In genomic region chr19:29185552-29186232, GRCm38 (mm10) we compare ENCODE assay signal across 13 mouse cellular contexts.
DNase-seq lines count a peak whose midpoint lies in the region; ATAC-seq and TF ChIP-seq lines count a peak whose summit lies in the region.
"Had no signal": no experiment of that assay in that cellular context is flagged by ENCODE, and none has a peak within 500 bp of the region (broad histone marks: within the 10 kb centered on the region; RNA-seq: fewer than 3 reads in every experiment).

No protein-coding gene starts in this region.

- H3K9me3 ChIP-seq in midbrain, embryonic 14.5 days (ENCODE audit: control insufficient read depth, low read length) = no peaks in the 10 kb centered on the region
- no peaks in the 10 kb centered on the region for H3K9me3 ChIP-seq in midbrain, postnatal 0 days (ENCODE audit: low read length)
- no peaks in the 10 kb centered on the region for H3K9me3 ChIP-seq in heart, embryonic 12.5 days (replicated peaks)
- no peaks in the 10 kb centered on the region for H3K9me3 ChIP-seq in forebrain, embryonic 13.5 days (replicated peaks)
- H3K9me3 ChIP-seq: midbrain, embryonic 12.5 days had no signal

- no peaks in the 10 kb centered on the region for H3K36me3 ChIP-seq in midbrain, embryonic 14.5 days (ENCODE audit: control insufficient read depth, insufficient read depth, low read length)
- no peaks in the 10 kb centered on the region for H3K36me3 ChIP-seq in midbrain, postnatal 0 days (ENCODE audit: insufficient read depth, low read length)
- H3K36me3 ChIP-seq in heart, embryonic 12.5 days = no peaks in the 10 kb centered on the region
- no peaks in the 10 kb centered on the region for H3K36me3 ChIP-seq in forebrain, embryonic 13.5 days (ENCODE audit: poor library complexity, severe bottlenecking)
- H3K36me3 ChIP-seq: midbrain, embryonic 12.5 days had no signal

- no peak overlapping the region for H3K9ac ChIP-seq in midbrain, embryonic 14.5 days (replicated peaks; ENCODE audit: low read length)
- H3K9ac ChIP-seq in midbrain, postnatal 0 days (replicated peaks; ENCODE audit: low read length, poor library complexity, severe bottlenecking) = no peak overlapping the region
- no peak overlapping the region for H3K9ac ChIP-seq in heart, embryonic 12.5 days
- H3K9ac ChIP-seq in forebrain, embryonic 13.5 days = no peak overlapping the region
- H3K9ac ChIP-seq: midbrain, embryonic 12.5 days had no signal

- no peaks in the 10 kb centered on the region for H3K4me1 ChIP-seq in midbrain, embryonic 14.5 days (ENCODE audit: control insufficient read depth, insufficient read depth, low read length)
- peaks cover 4% of the 10 kb centered on the region; the same call in 1 of the 2 replicates for H3K4me1 ChIP-seq in midbrain, postnatal 0 days (ENCODE audit: insufficient read depth, low read length)
- H3K4me1 ChIP-seq in heart, embryonic 12.5 days (replicated peaks) = 0 out of 2 replicates have a peak, but pooled peaks cover 6% of the 10 kb centered on the region
- H3K4me1 ChIP-seq in forebrain, embryonic 13.5 days = 0 out of 2 replicates have a peak, but pooled peaks cover 3% of the 10 kb centered on the region

- no peak for TF ChIP-seq CTCF in midbrain, postnatal 0 days (IDR thresholded peaks at IDR 0.05)

- DNase-seq in midbrain, embryonic 14.5 days = peak; percentile 12
- no peak for DNase-seq in midbrain, postnatal 0 days (ENCODE audit: low spot score)
- DNase-seq in NIH3T3 (ENCODE audit: low read depth) = peak; percentile 57
- DNase-seq in embryo, embryonic 10.5 days (ENCODE audit: low spot score) = no peak
- DNase-seq: gastrocnemius, postnatal 36 days; heart, postnatal 10 days; kidney, adult 8-10 months; thymus, postnatal 25 days had no signal

- 65% methylated on average over 9 of the region's 9 CpGs for WGBS in midbrain, embryonic 14.5 days
- WGBS in midbrain, postnatal 0 days = 53% methylated on average over 9 of the region's 9 CpGs
- 59% methylated on average over 9 of the region's 9 CpGs for WGBS in heart, embryonic 12.5 days
- 57% methylated on average over 9 of the region's 9 CpGs for WGBS in forebrain, embryonic 13.5 days

- no peak for ATAC-seq in midbrain, embryonic 14.5 days (ENCODE audit: low FRiP score, low TSS enrichment)
- no peak for ATAC-seq in midbrain, postnatal 0 days (ENCODE audit: low FRiP score)
- ATAC-seq in inflammation-experienced regulatory T-cells, adult 6 months = peak; percentile 85
- ATAC-seq in megakaryocyte progenitor cell, adult 5-6 weeks (replicated peaks; ENCODE audit: poor library complexity) = peak; percentile 32; the same call in 1 of the 2 replicates
- ATAC-seq in heart, embryonic 12.5 days (ENCODE audit: insufficient number of reproducible peaks, low FRiP score) = no peak
- no peak for ATAC-seq in forebrain, embryonic 13.5 days

- no peak overlapping the region for H3K27ac ChIP-seq in midbrain, embryonic 14.5 days (replicated peaks; ENCODE audit: low read depth, low read length)
- no peak overlapping the region for H3K27ac ChIP-seq in midbrain, postnatal 0 days (ENCODE audit: low read depth, low read length)
- no peak overlapping the region for H3K27ac ChIP-seq in heart, embryonic 12.5 days (ENCODE audit: poor library complexity, severe bottlenecking)
- H3K27ac ChIP-seq in forebrain, embryonic 13.5 days = no peak overlapping the region
- H3K27ac ChIP-seq: midbrain, embryonic 12.5 days had no signal

- H3K27me3 ChIP-seq in midbrain, embryonic 14.5 days (ENCODE audit: control insufficient read depth, insufficient read depth, low read length) = no peaks in the 10 kb centered on the region
- no peaks in the 10 kb centered on the region for H3K27me3 ChIP-seq in midbrain, postnatal 0 days (ENCODE audit: insufficient read depth, low read length)
- no peaks in the 10 kb centered on the region for H3K27me3 ChIP-seq in heart, embryonic 12.5 days (replicated peaks)
- H3K27me3 ChIP-seq in forebrain, embryonic 13.5 days = no peaks in the 10 kb centered on the region
- H3K27me3 ChIP-seq: midbrain, embryonic 12.5 days had no signal

- H3K4me3 ChIP-seq in midbrain, embryonic 14.5 days (replicated peaks; ENCODE audit: low read depth, low read length) = no peak overlapping the region
- H3K4me3 ChIP-seq in midbrain, postnatal 0 days (ENCODE audit: low read depth, low read length) = no peak overlapping the region
- no peak overlapping the region for H3K4me3 ChIP-seq in heart, embryonic 12.5 days
- no peak overlapping the region for H3K4me3 ChIP-seq in forebrain, embryonic 13.5 days
- H3K4me3 ChIP-seq: midbrain, embryonic 12.5 days had no signal

- no peak overlapping the region for H3K4me2 ChIP-seq in midbrain, embryonic 14.5 days (ENCODE audit: low read length)
- no peak overlapping the region for H3K4me2 ChIP-seq in midbrain, postnatal 0 days (ENCODE audit: low read depth, low read length, poor library complexity, severe bottlenecking)
- H3K4me2 ChIP-seq in heart, embryonic 12.5 days = no peak overlapping the region
- H3K4me2 ChIP-seq in forebrain, embryonic 13.5 days = no peak overlapping the region
- H3K4me2 ChIP-seq: midbrain, embryonic 12.5 days had no signal

Comparison
In these comparisons a context has a peak if more than half of its experiments do, and no peak if none do; other contexts are left out.
1. DNase-seq: peak in midbrain, embryonic 14.5 days (single experiment) and NIH3T3 (single experiment); none in midbrain, postnatal 0 days (single experiment) and embryo, embryonic 10.5 days (single experiment).
2. ATAC-seq: peak in inflammation-experienced regulatory T-cells, adult 6 months (single experiment) and megakaryocyte progenitor cell, adult 5-6 weeks (single experiment); none in midbrain, embryonic 14.5 days (single experiment), midbrain, postnatal 0 days (single experiment), heart, embryonic 12.5 days (single experiment) and forebrain, embryonic 13.5 days (single experiment).